Mouse (Mus musculus): ENCODE measurements around the gene Olfr1416.

Gene Olfr1416

GRCm38 (mm10) chr1:92432098-92432497, 52.8 kb downstream of the Olfr1416 start:
- peak in 1 of 2 experiments; percentile 17 for DNase-seq

GRCm38 (mm10) chr1:92431420-92431819, 53.5 kb downstream of the Olfr1416 start:
- DNase-seq, result no peak

- DNase-seq, result no peak
Measured at GRCm38 (mm10) chr1:92430991-92431390, 53.9 kb downstream of the Olfr1416 start.
